Mouse (Mus musculus) kidney, adult 2 months (tissue): Measurements from ENCODE around the gene Ccl26.

Source experiments
- CTCF ChIP-seq: fragments of 200-500 bp; conservative IDR thresholded peaks from 2 replicates; pipeline ENCODE4 v1.5.1; 2011; ENCODE audit warnings: low read depth, mild to moderate bottlenecking, control low read depth, low read length, moderate library complexity, mixed read lengths; ENCODE audit not compliant: insufficient read depth, insufficient read length
- POLR2A ChIP-seq: fragments of 200-500 bp; IDR thresholded peaks from one replicate; pipeline ENCODE4 v1.6.1; 2011; ENCODE audit warnings: low read depth, low read length, control low read depth

- TF ChIP-seq CTCF (no peak), POLR2A (no peak)
Observed at GRCm38 (mm10) chr5:135609794-135610193, 46.4 kb upstream of the Ccl26 start.
